Mouse (Mus musculus): Measurements from ENCODE around the gene Fut2.

DNA sequence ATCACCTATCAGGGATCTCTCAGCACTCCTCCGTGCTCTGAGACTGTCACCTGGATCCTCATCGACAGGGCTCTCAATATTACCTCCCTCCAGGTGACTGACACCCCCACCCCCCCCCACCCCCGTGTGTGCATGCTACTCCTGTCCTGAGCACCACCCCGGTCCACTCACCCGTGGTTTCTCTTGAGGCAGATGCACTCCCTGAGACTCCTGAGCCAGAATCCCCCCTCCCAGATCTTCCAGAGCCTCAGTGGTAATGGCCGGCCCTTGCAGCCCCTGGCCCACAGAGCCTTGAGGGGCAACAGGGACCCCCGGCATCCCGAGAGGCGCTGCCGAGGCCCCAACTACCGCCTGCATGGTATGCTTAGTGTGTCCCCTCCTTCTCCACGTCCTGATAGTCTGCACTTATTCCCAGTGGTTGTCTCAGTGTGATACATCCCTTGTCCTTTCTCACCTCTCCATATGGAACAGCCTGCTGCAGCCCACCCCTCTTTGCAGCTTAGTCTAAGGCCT, 37.4 kb upstream of the Fut2 start:
- TF ChIP-seq CTCF (IDR thresholded peaks at IDR 0.05; ENCODE audit: extremely low read depth, insufficient read length, insufficient replicate concordance, low read depth, low read length) (no peak), POLR2A (IDR thresholded peaks at IDR 0.05; ENCODE audit: low read depth, low read length) (no peak)
